Mouse (Mus musculus) inflammation-experienced regulatory T-cells, adult 16 weeks (primary cell): ENCODE data around the gene Tomm20l. TPM values are rescaled to one million over a fixed set of nuclear protein-coding genes. Genes with fewer than 3 reads are reported as not detected.

Experiments used
- polyA plus RNA-seq: library from polyadenylated mRNA; unstranded; fragments of 100-300 nt; shearing (Covaris generic); gene quantifications from one replicate; pipeline ENCODE4 v1.2.1, GENCODE M21; 2017

Tomm20l gene
- polyA plus RNA-seq: not detected

DNA sequence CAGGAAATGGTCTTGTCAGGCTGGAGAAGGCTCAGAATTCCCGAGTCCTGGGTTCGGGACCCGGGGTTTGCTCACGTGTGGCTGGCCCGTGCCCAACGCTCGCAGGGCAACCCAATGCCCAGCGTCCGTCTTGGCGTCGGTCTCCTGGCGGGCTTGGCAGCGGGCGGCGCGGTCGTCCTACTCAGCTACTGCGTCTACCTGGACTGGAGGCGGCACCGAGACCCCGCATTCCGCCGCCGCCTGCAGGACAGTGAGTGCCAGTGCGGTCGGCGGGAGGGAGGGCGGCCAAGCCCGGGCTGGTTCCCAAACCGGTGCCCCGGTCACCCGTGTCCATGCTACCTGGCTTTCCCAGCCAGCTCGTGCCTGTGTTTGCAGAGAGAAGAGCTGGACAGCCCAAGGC lies at the start of gene Tomm20l:
TSS of gene Tomm20l (plus strand) at position 98 of the 400 bp plus-strand sequence.

DNA sequence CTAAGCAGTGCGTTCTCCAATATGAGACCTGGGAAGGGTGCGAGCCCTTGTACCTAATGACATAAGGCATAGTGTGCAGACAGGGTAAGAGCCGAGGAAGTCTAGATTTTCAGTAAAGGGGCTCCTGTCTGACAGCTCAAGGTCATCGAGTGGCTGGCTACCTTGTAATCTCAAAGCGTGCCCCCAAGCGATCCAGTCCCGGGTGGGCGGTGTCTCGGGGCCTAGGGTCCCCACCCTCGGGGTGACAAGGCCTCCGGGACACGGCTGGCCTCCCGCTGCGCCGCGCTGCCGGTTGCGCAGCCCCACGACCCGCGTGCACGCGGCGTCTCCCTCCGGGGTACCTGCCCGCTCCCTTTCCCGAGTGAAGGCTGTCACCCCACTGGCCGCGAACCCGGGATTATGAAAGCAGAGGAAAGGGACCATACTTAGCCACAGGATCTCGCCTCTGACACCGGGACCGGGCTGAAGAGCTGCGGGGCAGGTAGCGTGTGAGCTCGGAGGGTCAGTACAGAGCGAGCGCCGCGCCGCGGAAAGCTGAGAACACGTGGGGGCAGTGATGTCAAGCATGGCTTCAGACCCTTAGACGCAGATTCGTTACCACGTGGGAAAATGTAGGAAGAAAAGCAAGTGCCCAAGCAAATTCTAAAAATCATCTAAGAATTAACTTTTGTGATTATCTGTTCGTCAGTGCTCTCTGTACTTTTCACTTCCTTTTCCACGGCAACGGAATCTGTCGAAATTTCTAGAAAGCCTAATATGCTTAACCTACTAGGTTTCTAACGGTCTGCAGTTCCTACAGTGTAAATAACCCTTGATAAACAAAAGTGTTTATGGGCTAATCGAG lies 25.1 kb downstream of the Tomm20l start, which contains the start of the genes Timm9 and 2700049A03Rik:
TSS of gene Timm9 (minus strand) at position 555 of the 844 bp plus-strand sequence.
TSS of gene 2700049A03Rik (plus strand) at position 719 of the 844 bp plus-strand sequence.

Other genes starting within 250 kb of the Tomm20l start
- 338 TPM for gene Actr10, start 173.6 kb upstream of the Tomm20l start, polyA plus RNA-seq
- gene Psma3, start 136.8 kb upstream of the Tomm20l start, polyA plus RNA-seq: 424 TPM
- 184 TPM for gene Arid4a, start 95.4 kb upstream of the Tomm20l start, polyA plus RNA-seq
- 46.6 TPM for gene Timm9, start 25.3 kb downstream of the Tomm20l start, polyA plus RNA-seq
- 13.3 TPM for gene 2700049A03Rik, start 25.4 kb downstream of the Tomm20l start, polyA plus RNA-seq
- gene Dact1, start 198.5 kb downstream of the Tomm20l start, polyA plus RNA-seq: not detected